Mouse (Mus musculus) forebrain, postnatal 0 days (tissue): ENCODE results near the gene Fam117a. TPM values are rescaled to one million over a fixed set of nuclear protein-coding genes. Genes with fewer than 3 reads are reported as not detected.

Experiments
- ATAC-seq: fragments of 200-750 bp; cut with Nextera tagmentation; 2 replicates; pipeline ENCODE4 v1.8.0; 2017; ENCODE audit warnings: mild to moderate bottlenecking, moderate library complexity
- DNase-seq: peaks from one replicate; pipeline ENCODE4 v3.0.0-alpha.2; 2015
- H3K27ac ChIP-seq: fragments of 300-500 bp; sonication (generic); 2 replicates; pipeline ENCODE4 v1.5.1; 2014; ENCODE audit warnings: low read depth, mild to moderate bottlenecking, antibody characterized with exemption, low read length, moderate library complexity, mixed read lengths
- H3K27me3 ChIP-seq: fragments of 300-500 bp; sonication (generic); 2 replicates; pipeline ENCODE4 v1.6.1; 2014; ENCODE audit warnings: mild to moderate bottlenecking, low read length, mixed read lengths; ENCODE audit not compliant: insufficient read depth
- H3K36me3 ChIP-seq: fragments of 300-500 bp; sonication (generic); 2 replicates; pipeline ENCODE4 v1.6.1; 2014; ENCODE audit warnings: mild to moderate bottlenecking, moderate library complexity; ENCODE audit not compliant: insufficient read depth
- H3K4me1 ChIP-seq: fragments of 300-500 bp; sonication (generic); 2 replicates; pipeline ENCODE4 v1.6.1; 2014; ENCODE audit warnings: antibody characterized with exemption; ENCODE audit not compliant: insufficient read depth
- H3K4me2 ChIP-seq: fragments of 300-500 bp; sonication (generic); 2 replicates; pipeline ENCODE4 v1.6.1; 2014; ENCODE audit warnings: low read depth, mild to moderate bottlenecking, moderate library complexity
- H3K4me3 ChIP-seq: fragments of 300-500 bp; sonication (generic); 2 replicates; pipeline ENCODE4 v1.5.1; 2014; ENCODE audit warnings: low read depth, low read length, mixed read lengths
- H3K9ac ChIP-seq: fragments of 300-500 bp; sonication (generic); 2 replicates; pipeline ENCODE4 v1.6.1; 2014; ENCODE audit warnings: mild to moderate bottlenecking
- H3K9me3 ChIP-seq: fragments of 300-500 bp; sonication (generic); 2 replicates; pipeline ENCODE4 v1.6.1; 2016; ENCODE audit warnings: low read length
- CTCF ChIP-seq: sonication (generic); IDR thresholded peaks from 2 replicates; pipeline ENCODE4 v1.5.1; 2016; ENCODE audit warnings: antibody characterized with exemption, control low read depth, low read depth
- WGBS: fragments of 180-500 bp; shearing (Covaris S2); extraction: QIAGEN DNeasy Blood & Tissue Kit; methylation state at CpG from one replicate; pipeline ENCODE4 v1.1.7; 2014; 5-methylcytosine and 5-hydroxymethylcytosine counted together
- polyA plus RNA-seq: library from polyadenylated mRNA; unstranded; fragments of >200 nt; fragmentation: Nextera tagmentation; extraction: Ambion mirVana; gene quantifications from 2 replicates; pipeline ENCODE4 v1.2.1, GENCODE M21; 2015
- total RNA-seq: library from RNA; depleted of rRNA; stranded (reverse); fragments of >200 nt; gene quantifications from 2 replicates; pipeline ENCODE4 v1.2.3, GENCODE M21; 2014

The Fam117a gene
- total and polyA plus RNA-seq, 2 experiments from 2014 or later: 1.8 to 5.5 TPM

DNA sequence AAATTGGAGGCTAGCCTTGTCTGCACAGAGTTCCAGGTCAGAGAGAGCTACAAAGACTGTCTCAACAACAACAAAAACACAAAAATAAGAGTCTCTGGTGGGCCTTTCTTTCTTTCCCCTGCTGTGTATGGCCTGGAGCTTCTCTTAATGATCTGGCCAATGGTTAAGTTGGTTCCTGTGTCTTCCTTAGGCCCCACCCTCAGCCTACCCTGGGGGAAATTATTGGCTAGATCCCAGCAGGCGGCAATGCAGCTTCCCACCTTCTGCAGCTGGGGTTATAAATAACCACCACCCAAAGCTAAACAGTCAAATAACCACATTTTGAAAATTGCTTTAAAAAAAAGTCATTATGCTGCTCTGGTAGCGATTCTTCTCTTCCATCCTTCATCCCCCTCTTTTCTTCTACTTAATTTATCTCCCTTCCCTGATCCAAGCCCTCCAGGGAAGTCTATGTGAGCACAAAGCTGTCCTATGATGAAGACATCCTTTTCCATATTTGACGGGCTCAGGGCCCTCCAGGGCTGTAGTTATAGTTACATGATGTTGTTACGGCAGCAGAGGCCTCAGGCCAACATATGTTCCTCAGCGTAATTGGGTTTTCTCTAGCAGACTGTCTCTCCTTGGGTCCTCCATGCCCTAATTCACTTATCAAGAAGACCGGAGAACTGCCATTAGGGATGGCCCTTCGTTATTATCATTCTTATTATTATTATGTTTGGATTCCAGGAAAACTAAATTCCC is 21.4 kb upstream of the Fam117a start:
- no peak for DNase-seq
- no peaks in the 10 kb centered on the region for H3K36me3 ChIP-seq
- no peaks in the 10 kb centered on the region for H3K27me3 ChIP-seq
- no peaks in the 10 kb centered on the region for H3K9me3 ChIP-seq
- no peak overlapping the region for H3K4me2 ChIP-seq
- TF ChIP-seq CTCF: no peak
- no peak for ATAC-seq
- 0 out of 2 replicates have a peak, but pooled peaks cover 9% of the 10 kb centered on the region for H3K4me1 ChIP-seq
- no peak overlapping the region for H3K27ac ChIP-seq
- H3K9ac ChIP-seq: no peak overlapping the region
- WGBS: 84% methylated on average over 7 of the region's 7 CpGs
- H3K4me3 ChIP-seq: no peak overlapping the region

DNA sequence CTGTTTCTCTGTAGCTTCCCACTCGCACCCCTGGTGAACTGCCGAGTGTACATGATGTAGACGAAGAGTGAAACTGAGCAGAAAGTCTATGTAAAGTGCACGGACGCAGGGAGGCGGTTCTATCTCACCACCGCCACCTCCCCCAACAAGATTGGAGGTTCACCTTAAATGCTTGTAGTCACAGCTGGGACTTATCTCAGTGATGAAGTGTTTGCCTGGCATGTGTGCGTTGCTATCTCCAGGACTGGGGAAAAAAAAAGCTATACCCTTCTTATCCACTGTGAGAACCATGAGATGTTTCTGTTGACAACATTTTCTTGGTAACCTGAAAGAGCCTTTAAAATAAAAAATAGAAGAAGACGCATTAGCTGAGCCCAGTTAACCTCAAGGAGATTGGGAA is 18.7 kb upstream of the Fam117a start:
- no peak for TF ChIP-seq CTCF
- Histone ChIP-seq H3K36me3 (no peaks in the 10 kb centered on the region), H3K4me1 (no peaks in the 10 kb centered on the region), H3K4me2 (no peak overlapping the region), H3K9ac (no peak overlapping the region), H3K9me3 (no peaks in the 10 kb centered on the region), H3K4me3 (no peak overlapping the region), H3K27me3 (no peaks in the 10 kb centered on the region), H3K27ac (no peak overlapping the region)
- ATAC-seq: no peak
- 87% methylated on average over 9 of the region's 9 CpGs for WGBS
- DNase-seq: no peak

DNA sequence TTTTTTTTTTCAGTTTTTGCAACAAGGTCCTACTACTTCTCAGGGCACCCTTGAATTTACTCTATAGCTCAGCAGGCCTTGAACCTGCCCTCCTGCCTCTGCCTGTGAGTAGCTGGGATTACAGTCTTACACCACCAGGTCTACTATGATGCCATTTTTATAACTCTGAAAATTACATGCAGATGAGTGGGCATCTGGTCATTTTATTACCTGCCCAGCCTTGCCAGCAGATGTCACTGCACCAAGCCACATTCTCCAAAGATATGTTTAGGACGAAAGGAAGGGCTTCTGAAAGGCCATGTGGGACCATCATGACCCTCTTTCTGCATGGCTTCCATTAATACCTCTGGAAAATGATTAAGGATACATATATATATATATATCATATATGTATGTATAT is 17.3 kb upstream of the Fam117a start:
- H3K4me1 ChIP-seq: no peaks in the 10 kb centered on the region
- no peaks in the 10 kb centered on the region for H3K36me3 ChIP-seq
- no peak overlapping the region for H3K4me3 ChIP-seq
- H3K9ac ChIP-seq: no peak overlapping the region
- no peak overlapping the region for H3K4me2 ChIP-seq
- ATAC-seq: no peak
- 46% methylated on average over 1 of the region's 1 CpGs for WGBS
- peak; percentile 26; the same call in 1 of the 2 replicates for TF ChIP-seq CTCF
- no peaks in the 10 kb centered on the region for H3K9me3 ChIP-seq
- DNase-seq: no peak
- H3K27me3 ChIP-seq: no peaks in the 10 kb centered on the region
- H3K27ac ChIP-seq: no peak overlapping the region

DNA sequence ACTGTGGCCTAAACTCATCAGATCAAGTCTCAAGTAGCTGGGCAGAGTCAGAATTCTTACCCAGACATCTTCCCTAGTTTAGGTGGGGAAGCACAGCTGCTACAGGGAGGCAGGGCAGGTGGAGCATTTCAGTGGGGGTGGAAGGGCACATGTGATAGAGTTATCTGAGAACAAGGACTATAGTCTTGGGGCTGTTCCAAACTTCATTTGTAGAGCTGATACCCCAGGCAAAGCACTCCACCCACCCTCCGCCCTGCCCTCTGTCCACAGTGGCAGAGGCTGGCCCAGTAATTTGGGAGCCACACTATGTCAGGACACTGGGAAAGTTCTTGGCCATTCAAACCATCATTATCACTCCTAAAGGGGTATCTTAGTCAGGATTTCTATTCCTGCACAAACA is 16.8 kb upstream of the Fam117a start:
- 94% methylated on average over 1 of the region's 1 CpGs for WGBS
- H3K4me1 ChIP-seq: no peaks in the 10 kb centered on the region
- H3K4me2 ChIP-seq: no peak overlapping the region

DNA sequence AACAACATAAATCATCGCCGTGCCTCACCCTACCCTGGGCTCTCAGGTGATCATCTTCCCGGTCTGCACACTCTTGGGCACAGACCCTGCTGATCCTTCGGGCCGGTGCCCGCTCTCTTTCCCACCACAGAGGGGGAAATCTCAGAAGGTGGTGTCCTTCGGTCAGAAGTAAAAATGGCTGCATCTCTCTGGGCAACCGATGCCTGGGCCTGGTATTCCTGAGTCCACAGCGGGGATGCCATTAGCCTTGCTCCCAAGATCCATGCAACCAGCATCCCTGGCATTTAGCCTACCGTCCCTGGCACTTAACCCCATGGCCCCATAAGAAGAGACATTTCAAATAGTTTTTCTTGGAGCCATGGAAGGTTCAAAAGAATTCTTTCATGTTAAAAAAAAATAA is 12.6 kb upstream of the Fam117a start:
- Histone ChIP-seq H3K27me3 (no peaks in the 10 kb centered on the region), H3K27ac (no peak overlapping the region), H3K9me3 (no peaks in the 10 kb centered on the region), H3K9ac (no peak overlapping the region), H3K4me3 (no peak overlapping the region), H3K36me3 (no peaks in the 10 kb centered on the region), H3K4me1 (no peaks in the 10 kb centered on the region), H3K4me2 (no peak overlapping the region)
- 77% methylated on average over 10 of the region's 10 CpGs for WGBS
- TF ChIP-seq CTCF: no peak
- DNase-seq (no peak), ATAC-seq (no peak)

More for the DNA sequence above, 16.8 kb upstream of the Fam117a start:
- no peaks in the 10 kb centered on the region for H3K27me3 ChIP-seq
- DNase-seq: no peak
- no peak overlapping the region for H3K4me3 ChIP-seq
- ATAC-seq: no peak
- no peak overlapping the region for H3K27ac ChIP-seq
- TF ChIP-seq CTCF: no peak
- H3K9me3 ChIP-seq: no peaks in the 10 kb centered on the region
- H3K9ac ChIP-seq: no peak overlapping the region
- no peaks in the 10 kb centered on the region for H3K36me3 ChIP-seq

DNA sequence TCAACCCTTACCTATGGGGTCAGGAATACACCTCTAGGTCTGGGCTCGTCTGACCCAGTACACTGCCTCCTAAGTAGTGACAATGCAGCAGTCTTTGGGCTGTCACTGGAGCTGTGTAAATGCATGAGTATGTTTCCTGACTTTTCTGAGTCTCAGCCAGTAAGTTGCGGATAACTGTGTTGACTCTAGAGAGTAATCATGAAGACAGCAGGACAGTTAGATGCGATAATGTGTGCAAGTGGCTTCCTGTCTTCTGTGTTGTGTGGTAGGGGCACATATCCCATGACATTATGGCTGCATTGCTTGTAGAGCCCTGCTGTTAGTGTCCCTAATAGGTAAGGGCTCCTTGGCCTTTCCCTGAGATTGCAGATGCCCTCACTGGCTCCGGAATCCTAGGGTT is 11.0 kb upstream of the Fam117a start:
- H3K27ac ChIP-seq: no peak overlapping the region
- H3K9me3 ChIP-seq: no peaks in the 10 kb centered on the region
- H3K36me3 ChIP-seq: no peaks in the 10 kb centered on the region
- DNase-seq (no peak), ATAC-seq (no peak)
- no peaks in the 10 kb centered on the region for H3K27me3 ChIP-seq
- no peak for TF ChIP-seq CTCF
- WGBS: 90% methylated on average over 4 of the region's 4 CpGs
- no peak overlapping the region for H3K4me3 ChIP-seq
- H3K4me2 ChIP-seq: no peak overlapping the region
- no peaks in the 10 kb centered on the region for H3K4me1 ChIP-seq
- no peak overlapping the region for H3K9ac ChIP-seq

DNA sequence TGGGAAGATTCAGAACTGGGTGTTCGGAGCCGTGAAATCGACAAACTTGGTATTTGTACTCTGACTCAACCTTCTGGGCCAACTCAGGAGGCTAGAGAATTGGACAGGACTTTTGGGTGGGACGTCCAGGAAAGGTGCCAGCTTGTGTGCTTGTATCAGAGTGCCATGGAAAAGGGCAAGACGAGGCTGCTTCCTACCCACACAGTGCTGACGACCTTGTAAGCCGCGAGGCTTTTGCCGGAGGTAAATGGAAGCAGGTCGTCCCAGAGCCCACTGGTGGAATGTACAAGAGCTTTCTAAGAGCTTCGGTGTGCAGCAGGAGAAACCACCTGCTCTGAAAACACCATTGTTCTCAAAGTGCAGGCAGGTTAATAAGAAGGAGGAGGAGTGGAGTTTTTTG is 10.6 kb upstream of the Fam117a start:
- WGBS: 66% methylated on average over 11 of the region's 11 CpGs
- no peak for TF ChIP-seq CTCF
- ATAC-seq (no peak), DNase-seq (no peak)
- Histone ChIP-seq H3K9me3 (no peaks in the 10 kb centered on the region), H3K36me3 (no peaks in the 10 kb centered on the region), H3K4me1 (no peaks in the 10 kb centered on the region), H3K27ac (no peak overlapping the region), H3K27me3 (no peaks in the 10 kb centered on the region), H3K9ac (no peak overlapping the region), H3K4me2 (no peak overlapping the region), H3K4me3 (no peak overlapping the region)
